Comparison of ENCODE assay signal across 8 mouse cellular contexts in the genomic region with DNA sequence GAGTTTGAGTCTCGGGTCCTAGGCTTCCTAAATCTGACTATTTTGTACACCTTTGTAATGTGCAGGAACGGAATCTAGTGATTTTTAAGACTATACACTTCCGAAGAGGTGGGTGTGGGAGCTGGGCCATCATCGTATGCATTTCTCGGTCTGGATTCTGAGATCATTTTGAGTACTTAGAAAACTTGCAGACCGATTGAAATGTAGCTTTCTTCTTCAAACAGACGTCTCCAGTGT. TPM values are rescaled to one million over a fixed set of nuclear protein-coding genes. Genes with fewer than 3 reads are reported as not detected.
DNase-seq lines count a peak whose midpoint lies in the region; ATAC-seq and TF ChIP-seq lines count a peak whose summit lies in the region.

Gm9958 (plus strand) TSS at position 138 of the 237 bp plus-strand sequence.

- peak within 1 kb of the TSS; percentile 58 for H3K4me2 ChIP-seq in forebrain, embryonic 16.5 days (ENCODE audit: low read length)
- peak within 1 kb of the TSS; percentile 61 for H3K4me2 ChIP-seq in midbrain, embryonic 11.5 days

- no peaks in the 10 kb centered on the region; the same call in 1 of the 2 replicates for H3K4me1 ChIP-seq in bone marrow, adult 2 months (ENCODE audit: control insufficient read depth, insufficient read depth, low read length)
- peaks cover 26% of the 10 kb centered on the region for H3K4me1 ChIP-seq in forebrain, embryonic 16.5 days (replicated peaks; ENCODE audit: control insufficient read depth, insufficient read depth, low read length)
- H3K4me1 ChIP-seq in midbrain, embryonic 11.5 days (ENCODE audit: control insufficient read depth, insufficient read depth, low read length): peaks cover 9% of the 10 kb centered on the region

- no peaks in the 10 kb centered on the region for H3K36me3 ChIP-seq in forebrain, embryonic 16.5 days (ENCODE audit: control insufficient read depth, insufficient read depth)
- no peaks in the 10 kb centered on the region for H3K36me3 ChIP-seq in midbrain, embryonic 11.5 days (ENCODE audit: control insufficient read depth, insufficient read depth, low read length)

- H3K9me3 ChIP-seq in forebrain, embryonic 16.5 days (ENCODE audit: control insufficient read depth, low read length): no peaks in the 10 kb centered on the region
- no peaks in the 10 kb centered on the region for H3K9me3 ChIP-seq in midbrain, embryonic 11.5 days (ENCODE audit: control insufficient read depth, low read length)

- DNase-seq in kidney, postnatal 10 days: peak; percentile 12
- DNase-seq in kidney, adult 9 months: no peak
- DNase-seq in midbrain, embryonic 11.5 days (ENCODE audit: low spot score, missing footprints): no peak
- no peak for DNase-seq in ovary, postnatal 14 days (ENCODE audit: low spot score)
- DNase-seq in embryo, embryonic 9.5 days (ENCODE audit: extremely low spot score): no peak

- no peak for ATAC-seq in forebrain, embryonic 16.5 days
- no peak for ATAC-seq in midbrain, embryonic 11.5 days (ENCODE audit: low FRiP score)
- no peak for ATAC-seq in cerebellum, adult (ENCODE audit: insufficient number of reproducible peaks, low FRiP score, low TSS enrichment)

- peak within 1 kb of the TSS; percentile 96 for H3K27ac ChIP-seq in bone marrow, adult 2 months (ENCODE audit: control insufficient read depth, insufficient read depth, low read depth, low read length, poor library complexity)
- H3K27ac ChIP-seq in forebrain, embryonic 16.5 days (ENCODE audit: low read length): peak within 1 kb of the TSS; percentile 99
- peak within 1 kb of the TSS; percentile 95 for H3K27ac ChIP-seq in midbrain, embryonic 11.5 days (ENCODE audit: low read depth, low read length)

- TF ChIP-seq CTCF in bone marrow, adult 2 months (IDR thresholded peaks at IDR 0.05; ENCODE audit: control insufficient read depth, insufficient read depth, low read length): no peak

- under 1% methylated on average over 7 of the region's 7 CpGs for WGBS in bone marrow, adult 2 months
- 2% methylated on average over 7 of the region's 7 CpGs for WGBS in forebrain, embryonic 16.5 days
- WGBS in midbrain, embryonic 11.5 days: 4% methylated on average over 7 of the region's 7 CpGs

- H3K4me3 ChIP-seq in bone marrow, adult 2 months (replicated peaks; ENCODE audit: control insufficient read depth, low read depth, low read length): peak within 1 kb of the TSS; percentile 93
- peak within 1 kb of the TSS; percentile 95 for H3K4me3 ChIP-seq in forebrain, embryonic 16.5 days (replicated peaks; ENCODE audit: low read length)
- H3K4me3 ChIP-seq in midbrain, embryonic 11.5 days (ENCODE audit: low read depth, low read length): peak within 1 kb of the TSS; percentile 97

- no peaks in the 10 kb centered on the region for H3K27me3 ChIP-seq in forebrain, embryonic 16.5 days (replicated peaks; ENCODE audit: control insufficient read depth, insufficient read depth, low read length)
- H3K27me3 ChIP-seq in midbrain, embryonic 11.5 days (ENCODE audit: control insufficient read depth, insufficient read depth, low read length): no peaks in the 10 kb centered on the region

- no peak for TF ChIP-seq POLR2A in bone marrow, adult 2 months (IDR thresholded peaks at IDR 0.05; ENCODE audit: borderline replicate concordance, control insufficient read depth, low read depth, low read length)

- H3K9ac ChIP-seq in forebrain, embryonic 16.5 days (replicated peaks; ENCODE audit: low read depth, low read length): peak within 1 kb of the TSS; percentile 98
- H3K9ac ChIP-seq in midbrain, embryonic 11.5 days (ENCODE audit: low read length): peak within 1 kb of the TSS; percentile 97

RNA-seq across cellular contexts. Expression of gene Gm9958, which starts in this region (rescaled TPM):
- polyA plus RNA-seq in bone marrow, adult 2 months (2011; ENCODE audit: insufficient read depth, insufficient read length, low replicate concordance, missing spikeins): 1.3 and 2.0 TPM in 2 replicates
- 6.0 and 8.2 TPM in 2 replicates for polyA plus RNA-seq in forebrain, embryonic 16.5 days (2015; fragmentation: Nextera tagmentation; extraction: Ambion mirVana)
- polyA plus RNA-seq in midbrain, embryonic 11.5 days (2014; fragmentation: Nextera tagmentation; extraction: Ambion mirVana): 8.0 and 9.1 TPM in 2 replicates
